Mouse (Mus musculus) myocyte (in vitro differentiated cells): Measurements from ENCODE around the gene Gpr85.

ENCODE experiments used
- CEBPB ChIP-seq: IDR thresholded peaks from 2 replicates; pipeline ENCODE4 v1.6.1; 2011; ENCODE audit warnings: mild to moderate bottlenecking, moderate library complexity; ENCODE audit not compliant: poor library complexity, insufficient read depth, severe bottlenecking
- E2F4 ChIP-seq: IDR thresholded peaks from one replicate; pipeline ENCODE4 v1.6.1; 2011; ENCODE audit warnings: mild to moderate bottlenecking, control low read depth, moderate library complexity; ENCODE audit not compliant: insufficient read depth
- MAX ChIP-seq: IDR thresholded peaks from one replicate; pipeline ENCODE4 v1.6.1; 2011; ENCODE audit warnings: low read depth, mild to moderate bottlenecking, control low read depth
- MYOD1 ChIP-seq, 3 experiments: IDR thresholded peaks; one replicate each; pipeline ENCODE4 v1.6.1; 2011; ENCODE audit warnings: control low read depth in 2 of 3, low read depth in 2 of 3, mild to moderate bottlenecking in 2 of 3, moderate library complexity in 1 of 3; ENCODE audit not compliant: insufficient read length in 2 of 3, control insufficient read depth in 1 of 3
- MYOG ChIP-seq, 3 experiments: IDR thresholded peaks; one replicate each; pipeline ENCODE4 v1.6.1; 2011; ENCODE audit warnings: control low read depth in 2 of 3, low read depth in 2 of 3, mild to moderate bottlenecking in 2 of 3; ENCODE audit not compliant: insufficient read length in 2 of 3, control insufficient read depth in 1 of 3, insufficient read depth in 1 of 3
- POLR2A ChIP-seq: IDR thresholded peaks from one replicate; pipeline ENCODE4 v1.6.1; 2011; ENCODE audit warnings: low read depth, mild to moderate bottlenecking, control low read depth, moderate library complexity; ENCODE audit not compliant: insufficient read length
- POLR2AphosphoS2 ChIP-seq: IDR thresholded peaks from one replicate; pipeline ENCODE4 v1.6.1; 2011; ENCODE audit warnings: low read depth, control low read depth; ENCODE audit not compliant: insufficient read length
- REST ChIP-seq: IDR thresholded peaks from one replicate; pipeline ENCODE4 v1.6.1; 2011; ENCODE audit warnings: mild to moderate bottlenecking, control low read depth, moderate library complexity; ENCODE audit not compliant: insufficient read depth, insufficient read length
- SRF ChIP-seq: IDR thresholded peaks from one replicate; pipeline ENCODE4 v1.6.1; 2011; ENCODE audit warnings: low read depth; ENCODE audit not compliant: control insufficient read depth, insufficient read length
- TCF12 ChIP-seq: IDR thresholded peaks from one replicate; pipeline ENCODE4 v1.6.1; 2011; ENCODE audit warnings: mild to moderate bottlenecking, control low read depth; ENCODE audit not compliant: poor library complexity, insufficient read depth, severe bottlenecking
- USF1 ChIP-seq: IDR thresholded peaks from one replicate; pipeline ENCODE4 v1.6.1; 2011; ENCODE audit warnings: low read depth, mild to moderate bottlenecking, control low read depth, moderate library complexity

- TF ChIP-seq POLR2A (no peak), USF1 (no peak), POLR2AphosphoS2 (no peak), E2F4 (no peak), MYOD1 (IDR thresholded peaks at IDR 0.05; ENCODE audit: control insufficient read depth in 1 of 3, insufficient read length in 2 of 3, low read depth in 2 of 3) (no peak), CEBPB (no peak), TCF12 (no peak), MYOG (IDR thresholded peaks at IDR 0.05; ENCODE audit: control insufficient read depth in 1 of 3, insufficient read depth in 1 of 3, insufficient read length in 2 of 3, low read depth in 2 of 3) (no peak), MAX (no peak), SRF (no peak), REST (no peak)
These were observed 32.3 kb upstream of the Gpr85 start for GRCm38 (mm10) chr6:13872076-13872475.
